ENCODE assay signal across 15 mouse cellular contexts in genomic region chr7:113850389-113850788, GRCm38 (mm10).
DNase-seq lines count a peak whose midpoint lies in the region.
"Had no signal": no experiment of that assay in that cellular context is flagged by ENCODE, and none has a peak within 500 bp of the region (broad histone marks: within the 10 kb centered on the region; RNA-seq: fewer than 3 reads in every experiment).

No protein-coding gene starts in this region.

- DNase-seq in heart, adult 11 months, result peak; percentile 66
- no peak for DNase-seq in heart, adult 8-10 months (ENCODE audit: low spot score)
- peak; percentile 26 for DNase-seq in lung, postnatal 10 days
- no peak for DNase-seq in lung, postnatal 4 days
- DNase-seq in forelimb bud, embryonic 11.5 days (ENCODE audit: low read depth, low spot score), result peak; percentile 57
- no peak for DNase-seq in layer of hippocampus, adult 18-20 months (ENCODE audit: low spot score in 2 of 2)
- DNase-seq in cerebellum, adult 18-20 months, result no peak
- DNase-seq: adrenal gland, postnatal 10 days; cerebellum, adult 2 months; cerebellum, postnatal 10 days; forebrain, postnatal 0 days; gastrocnemius, adult 2 months; gastrocnemius, postnatal 25 days; heart, postnatal 10 days; heart, postnatal 4 days had no signal

Comparison
In these comparisons a context has a peak if more than half of its experiments do, and no peak if none do; other contexts are left out.
1. DNase-seq: peak in heart, adult 11 months (single experiment), lung, postnatal 10 days (single experiment) and forelimb bud, embryonic 11.5 days (single experiment); none in heart, adult 8-10 months (single experiment), lung, postnatal 4 days (0 of 2), layer of hippocampus, adult 18-20 months (0 of 2) and cerebellum, adult 18-20 months (0 of 2).